Mouse (Mus musculus): ENCODE results near the gene Ptpn3. TPM values are rescaled to one million over a fixed set of nuclear protein-coding genes. Genes with fewer than 3 reads are reported as not detected.

Ptpn3 gene
- polyA plus RNA-seq, 1 experiment from 2014 or later, result 5.2 TPM

GRCm38 (mm10) chr4:57258159-57259035 lies 43.2 kb downstream of the Ptpn3 start:
- no peak for ATAC-seq (ENCODE audit: low FRiP score, low TSS enrichment)
- no peak for TF ChIP-seq CTCF (IDR thresholded peaks at IDR 0.05; ENCODE audit: low read depth)
- no peak for TF ChIP-seq EP300 (optimal IDR thresholded peaks at IDR 0.05)
- Histone ChIP-seq H3K36me3 (ENCODE audit: control insufficient read depth, insufficient read depth, low read length) (no peaks in the 10 kb centered on the region), H3K4me2 (replicated peaks; ENCODE audit: low read depth) (no peak overlapping the region), H3K4me3 (ENCODE audit: low read depth, low read length) (no peak overlapping the region), H3K27ac (replicated peaks) (no peak overlapping the region), H3K27me3 (ENCODE audit: control insufficient read depth, insufficient read depth, low read length) (no peaks in the 10 kb centered on the region), H3K9me3 (ENCODE audit: control insufficient read depth, low read length) (no peaks in the 10 kb centered on the region), H3K9ac (ENCODE audit: low read length) (no peak overlapping the region), H3K4me1 (replicated peaks; ENCODE audit: control insufficient read depth, insufficient read depth) (no peaks in the 10 kb centered on the region)
- 50% methylated on average over 14 of the region's 14 CpGs for WGBS
- DNase-seq (ENCODE audit: low spot score), result no peak

GRCm38 (mm10) chr4:57257409-57257808 lies 44.2 kb downstream of the Ptpn3 start:
- Histone ChIP-seq H3K4me2 (replicated peaks; ENCODE audit: low read depth) (no peak overlapping the region), H3K27me3 (ENCODE audit: control insufficient read depth, insufficient read depth, low read length) (no peaks in the 10 kb centered on the region), H3K9ac (ENCODE audit: low read length) (no peak overlapping the region), H3K9me3 (ENCODE audit: control insufficient read depth, low read length) (no peaks in the 10 kb centered on the region), H3K4me1 (replicated peaks; ENCODE audit: control insufficient read depth, insufficient read depth) (no peaks in the 10 kb centered on the region), H3K27ac (replicated peaks) (no peak overlapping the region), H3K36me3 (ENCODE audit: control insufficient read depth, insufficient read depth, low read length) (no peaks in the 10 kb centered on the region; the same call in 1 of the 2 replicates), H3K4me3 (ENCODE audit: low read depth, low read length) (no peak overlapping the region)
- ATAC-seq (ENCODE audit: low FRiP score, low TSS enrichment) (no peak), DNase-seq (ENCODE audit: low spot score) (no peak)
- 83% methylated on average over 8 of the region's 8 CpGs for WGBS
- TF ChIP-seq EP300 (optimal IDR thresholded peaks at IDR 0.05) (no peak), CTCF (IDR thresholded peaks at IDR 0.05; ENCODE audit: low read depth) (no peak)

GRCm38 (mm10) chr4:57256761-57257160 lies 44.9 kb downstream of the Ptpn3 start:
- WGBS, result 64% methylated on average over 4 of the region's 4 CpGs
- H3K4me1 ChIP-seq (replicated peaks; ENCODE audit: control insufficient read depth, insufficient read depth), result no peaks in the 10 kb centered on the region
- no peak overlapping the region for H3K9ac ChIP-seq (ENCODE audit: low read length)
- H3K36me3 ChIP-seq (ENCODE audit: control insufficient read depth, insufficient read depth, low read length), result no peaks in the 10 kb centered on the region; the same call in 1 of the 2 replicates
- H3K4me2 ChIP-seq (replicated peaks; ENCODE audit: low read depth), result no peak overlapping the region
- H3K4me3 ChIP-seq (ENCODE audit: low read depth, low read length), result no peak overlapping the region
- H3K27ac ChIP-seq (replicated peaks), result no peak overlapping the region
- ATAC-seq (ENCODE audit: low FRiP score, low TSS enrichment) (no peak), DNase-seq (ENCODE audit: low spot score) (no peak)
- TF ChIP-seq CTCF (IDR thresholded peaks at IDR 0.05; ENCODE audit: low read depth) (no peak), EP300 (optimal IDR thresholded peaks at IDR 0.05) (no peak)
- no peaks in the 10 kb centered on the region for H3K9me3 ChIP-seq (ENCODE audit: control insufficient read depth, low read length)
- no peaks in the 10 kb centered on the region for H3K27me3 ChIP-seq (ENCODE audit: control insufficient read depth, insufficient read depth, low read length)

GRCm38 (mm10) chr4:57254412-57254811 lies 47.2 kb downstream of the Ptpn3 start:
- Histone ChIP-seq H3K36me3 (ENCODE audit: control insufficient read depth, insufficient read depth, low read length) (no peaks in the 10 kb centered on the region; the same call in 1 of the 2 replicates), H3K4me1 (replicated peaks; ENCODE audit: control insufficient read depth, insufficient read depth) (no peaks in the 10 kb centered on the region), H3K4me2 (replicated peaks; ENCODE audit: low read depth) (no peak overlapping the region), H3K27ac (replicated peaks) (no peak overlapping the region), H3K4me3 (ENCODE audit: low read depth, low read length) (no peak overlapping the region), H3K9me3 (ENCODE audit: control insufficient read depth, low read length) (no peaks in the 10 kb centered on the region), H3K9ac (ENCODE audit: low read length) (no peak overlapping the region), H3K27me3 (ENCODE audit: control insufficient read depth, insufficient read depth, low read length) (no peaks in the 10 kb centered on the region)
- no peak for ATAC-seq (ENCODE audit: low FRiP score, low TSS enrichment)
- TF ChIP-seq EP300 (optimal IDR thresholded peaks at IDR 0.05), result no peak
- TF ChIP-seq CTCF (IDR thresholded peaks at IDR 0.05; ENCODE audit: low read depth), result no peak
- 78% methylated on average over 6 of the region's 6 CpGs for WGBS
- no peak for DNase-seq (ENCODE audit: low spot score)

GRCm38 (mm10) chr4:57250636-57251035 lies 51.0 kb downstream of the Ptpn3 start:
- H3K4me1 ChIP-seq (replicated peaks; ENCODE audit: control insufficient read depth, insufficient read depth), result no peaks in the 10 kb centered on the region
- no peaks in the 10 kb centered on the region for H3K9me3 ChIP-seq (ENCODE audit: control insufficient read depth, low read length)
- 8% methylated on average over 2 of the region's 2 CpGs for WGBS
- no peak overlapping the region for H3K4me2 ChIP-seq (replicated peaks; ENCODE audit: low read depth)
- 0 out of 2 replicates have a peak overlapping the region, but pooled peaks have one; percentile 2 for H3K9ac ChIP-seq (ENCODE audit: low read length)
- H3K4me3 ChIP-seq (ENCODE audit: low read depth, low read length), result no peak overlapping the region
- ATAC-seq (ENCODE audit: low FRiP score, low TSS enrichment), result no peak
- no peaks in the 10 kb centered on the region for H3K27me3 ChIP-seq (ENCODE audit: control insufficient read depth, insufficient read depth, low read length)
- TF ChIP-seq CTCF (IDR thresholded peaks at IDR 0.05; ENCODE audit: low read depth), result peak; percentile 75
- TF ChIP-seq EP300 (optimal IDR thresholded peaks at IDR 0.05), result no peak
- no peaks in the 10 kb centered on the region; the same call in 1 of the 2 replicates for H3K36me3 ChIP-seq (ENCODE audit: control insufficient read depth, insufficient read depth, low read length)
- H3K27ac ChIP-seq (replicated peaks), result no peak overlapping the region
- peak; percentile 24 for DNase-seq (ENCODE audit: low spot score)

- H3K9me3 ChIP-seq (ENCODE audit: control insufficient read depth, low read length), result no peaks in the 10 kb centered on the region
- H3K4me2 ChIP-seq (replicated peaks; ENCODE audit: low read depth), result no peak overlapping the region
- H3K36me3 ChIP-seq (ENCODE audit: control insufficient read depth, insufficient read depth, low read length), result no peaks in the 10 kb centered on the region; the same call in 1 of the 2 replicates
- no peak for ATAC-seq (ENCODE audit: low FRiP score, low TSS enrichment)
- no peaks in the 10 kb centered on the region for H3K4me1 ChIP-seq (replicated peaks; ENCODE audit: control insufficient read depth, insufficient read depth)
- DNase-seq (ENCODE audit: low spot score), result no peak
- H3K4me3 ChIP-seq (ENCODE audit: low read depth, low read length), result no peak overlapping the region
- WGBS, result 63% methylated on average over 8 of the region's 8 CpGs
- no peak for TF ChIP-seq EP300 (optimal IDR thresholded peaks at IDR 0.05)
- no peak for TF ChIP-seq CTCF (IDR thresholded peaks at IDR 0.05; ENCODE audit: low read depth)
- no peaks in the 10 kb centered on the region for H3K27me3 ChIP-seq (ENCODE audit: control insufficient read depth, insufficient read depth, low read length)
- no peak overlapping the region for H3K27ac ChIP-seq (replicated peaks)
- no peak overlapping the region for H3K9ac ChIP-seq (ENCODE audit: low read length)
Observed at GRCm38 (mm10) chr4:57249108-57249507, 52.5 kb downstream of the Ptpn3 start.
